Mouse (Mus musculus): ENCODE measurements around the gene Acmsd. TPM values are rescaled to one million over a fixed set of nuclear protein-coding genes. Genes with fewer than 3 reads are reported as not detected.
"Not testable (repeated sequence)": the region's sequence is repeated elsewhere in the genome, so short reads cannot be mapped to it uniquely, and the experiment has no call there.

Acmsd gene
- not detected for total RNA-seq (2021)
- long read RNA-seq, result 0 reads

GRCm38 (mm10) chr1:127729096-127729495 lies at the start of gene Acmsd:
Gene Acmsd (plus strand): TSS chr1:127729413.
- no peak for DNase-seq (ENCODE audit: low spot score in 2 of 2)

- DNase-seq (ENCODE audit: low spot score in 2 of 2), result no peak
Measured at GRCm38 (mm10) chr1:127679498-127680133, 49.6 kb upstream of the Acmsd start, which contains the start of gene Tmem163. Gene Tmem163 (minus strand): TSS chr1:127679548.

- peak in 1 of 2 experiments; percentile 37 for DNase-seq (ENCODE audit: low spot score in 2 of 2)
Measured at GRCm38 (mm10) chr1:127696533-127696932, 32.7 kb upstream of the Acmsd start.

GRCm38 (mm10) chr1:127702187-127702586 lies 27.0 kb upstream of the Acmsd start:
- no peak for DNase-seq (ENCODE audit: low spot score in 2 of 2)

GRCm38 (mm10) chr1:127706269-127706668 lies 22.9 kb upstream of the Acmsd start:
- DNase-seq (ENCODE audit: low spot score in 2 of 2), result peak in 1 of 2 experiments; percentile 6

- DNase-seq (ENCODE audit: low spot score in 2 of 2), result peak; percentile 15 to 58
Measured at GRCm38 (mm10) chr1:127716441-127716840, 12.8 kb upstream of the Acmsd start.

GRCm38 (mm10) chr1:127718290-127718689 lies 10.9 kb upstream of the Acmsd start:
- DNase-seq (ENCODE audit: low spot score in 2 of 2), result no peak

- no peak for DNase-seq (ENCODE audit: low spot score in 2 of 2)
Measured at GRCm38 (mm10) chr1:127723596-127723995, 5.6 kb upstream of the Acmsd start.

- no peak for DNase-seq (ENCODE audit: low spot score in 2 of 2)
Measured at GRCm38 (mm10) chr1:127731086-127731485, 1.9 kb downstream of the Acmsd start.

GRCm38 (mm10) chr1:127732435-127732834 lies 3.2 kb downstream of the Acmsd start:
- no peak for DNase-seq (ENCODE audit: low spot score in 2 of 2)

GRCm38 (mm10) chr1:127732841-127733240 lies 3.6 kb downstream of the Acmsd start:
- DNase-seq (ENCODE audit: low spot score in 2 of 2), result no peak

GRCm38 (mm10) chr1:127735356-127735755 lies 6.1 kb downstream of the Acmsd start:
- no peak for DNase-seq (ENCODE audit: low spot score in 2 of 2)

GRCm38 (mm10) chr1:127750401-127751102 lies 21.3 kb downstream of the Acmsd start:
- DNase-seq (ENCODE audit: low spot score in 2 of 2), result peak in 1 of 2 experiments; percentile 4

GRCm38 (mm10) chr1:127755806-127756205 lies 26.6 kb downstream of the Acmsd start:
- DNase-seq (ENCODE audit: low spot score in 2 of 2), result no peak

GRCm38 (mm10) chr1:127756331-127757163 lies 27.3 kb downstream of the Acmsd start:
- DNase-seq (ENCODE audit: low spot score in 2 of 2), result no peak

GRCm38 (mm10) chr1:127757164-127757545 lies 27.9 kb downstream of the Acmsd start:
- not testable (repeated sequence) for DNase-seq (ENCODE audit: low spot score in 2 of 2)

GRCm38 (mm10) chr1:127765468-127765867 lies 36.3 kb downstream of the Acmsd start:
- no peak for DNase-seq (ENCODE audit: low spot score in 2 of 2)

GRCm38 (mm10) chr1:127766741-127767140 lies 37.5 kb downstream of the Acmsd start:
- no peak for DNase-seq (ENCODE audit: low spot score in 2 of 2)

- DNase-seq (ENCODE audit: low spot score in 2 of 2), result no peak
Measured at GRCm38 (mm10) chr1:127773198-127773802, 44.1 kb downstream of the Acmsd start.

- DNase-seq (ENCODE audit: low spot score in 2 of 2), result peak; percentile 99 to 100
Measured at GRCm38 (mm10) chr1:127773803-127774500, 44.7 kb downstream of the Acmsd start, which contains the start of gene Ccnt2. Gene Ccnt2 (plus strand): TSS chr1:127774164.

- DNase-seq (ENCODE audit: low spot score in 2 of 2), result peak in 1 of 2 experiments; percentile 76
Measured at GRCm38 (mm10) chr1:127774501-127774880, 45.3 kb downstream of the Acmsd start.

Data from layer of hippocampus, adult 18-20 months (tissue).